Mouse (Mus musculus) intestine, embryonic 14.5 days (tissue): Measurements from ENCODE around the gene R3hdm4. TPM values are rescaled to one million over a fixed set of nuclear protein-coding genes. Genes with fewer than 3 reads are reported as not detected.
"Not testable (repeated sequence)": the region's sequence is repeated elsewhere in the genome, so short reads cannot be mapped to it uniquely, and the experiment has no call there.

Source experiments
- ATAC-seq: fragments of 200-750 bp; cut with Nextera tagmentation; replicated peaks from 2 replicates; pipeline ENCODE4 v1.8.0; 2017; ENCODE audit warnings: low read depth, moderate number of reproducible peaks, moderate TSS enrichment, moderate library complexity; ENCODE audit not compliant: low FRiP score, low TSS enrichment
- DNase-seq: peaks from one replicate; pipeline ENCODE4 v3.0.0-alpha.2; 2018; ENCODE audit warnings: low spot score
- H3K27ac ChIP-seq: fragments of 300-500 bp; sonication (generic); 2 replicates; pipeline ENCODE4 v1.5.1; 2014; ENCODE audit warnings: low read depth, mild to moderate bottlenecking, control low read depth
- H3K27me3 ChIP-seq: fragments of 300-500 bp; sonication (generic); replicated peaks from 2 replicates; pipeline ENCODE4 v1.6.1; 2014; ENCODE audit warnings: low read length, control low read depth; ENCODE audit not compliant: control insufficient read depth, insufficient read depth
- H3K36me3 ChIP-seq: fragments of 300-500 bp; sonication (generic); 2 replicates; pipeline ENCODE4 v1.6.1; 2014; ENCODE audit warnings: low read length, control low read depth; ENCODE audit not compliant: control insufficient read depth, insufficient read depth
- H3K4me1 ChIP-seq: fragments of 300-500 bp; sonication (generic); replicated peaks from 2 replicates; pipeline ENCODE4 v1.6.1; 2014; ENCODE audit warnings: low read length, control low read depth, mixed read lengths; ENCODE audit not compliant: control insufficient read depth, insufficient read depth
- H3K4me2 ChIP-seq: fragments of 300-500 bp; sonication (generic); 2 replicates; pipeline ENCODE4 v1.6.1; 2014; ENCODE audit warnings: low read length
- H3K4me3 ChIP-seq: fragments of 300-500 bp; sonication (generic); 2 replicates; pipeline ENCODE4 v1.5.1; 2014; ENCODE audit warnings: low read depth, low read length, control low read depth, mixed read lengths
- H3K9ac ChIP-seq: fragments of 300-500 bp; sonication (generic); 2 replicates; pipeline ENCODE4 v1.6.1; 2014; ENCODE audit warnings: mild to moderate bottlenecking, low read length
- H3K9me3 ChIP-seq: fragments of 300-500 bp; sonication (generic); 2 replicates; pipeline ENCODE4 v1.6.1; 2016; ENCODE audit warnings: low read length, control low read depth; ENCODE audit not compliant: control insufficient read depth
- WGBS: fragments of 180-500 bp; shearing (Covaris S2); extraction: QIAGEN DNeasy Blood & Tissue Kit; methylation state at CpG from one replicate; pipeline ENCODE4 v1.1.7; 2014; 5-methylcytosine and 5-hydroxymethylcytosine counted together
- polyA plus RNA-seq: library from polyadenylated mRNA; unstranded; fragments of >200 nt; fragmentation: Nextera tagmentation; extraction: Ambion mirVana; gene quantifications from 2 replicates; pipeline ENCODE4 v1.2.1, GENCODE M21; 2014

The R3hdm4 gene
- polyA plus RNA-seq, 1 experiment from 2014 or later, result 122 TPM

DNA sequence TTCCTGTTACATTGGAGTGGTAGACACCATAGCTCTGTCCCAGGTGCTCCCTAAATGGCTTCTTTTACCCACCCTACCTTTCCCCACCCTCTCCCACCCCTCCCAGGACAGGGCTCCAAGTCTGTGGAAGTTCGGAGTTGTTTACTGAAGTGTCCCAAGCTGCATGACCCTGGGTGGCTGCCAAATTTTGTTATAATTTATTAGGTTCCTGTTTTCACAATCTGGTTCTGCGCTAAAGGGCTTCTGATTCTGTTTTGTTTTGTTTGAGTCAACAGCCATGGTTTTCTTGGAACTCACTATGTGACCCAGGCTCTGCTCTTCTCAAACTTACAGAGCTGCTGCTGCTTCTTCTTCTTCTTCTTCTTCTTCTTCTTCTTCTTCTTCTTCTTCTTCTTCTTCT lies 31.6 kb downstream of the R3hdm4 start:
- WGBS, result 44% methylated on average over 2 of the region's 2 CpGs
- no peaks in the 10 kb centered on the region for H3K9me3 ChIP-seq
- no peak for ATAC-seq
- no peaks in the 10 kb centered on the region for H3K27me3 ChIP-seq
- no peaks in the 10 kb centered on the region for H3K36me3 ChIP-seq
- no peak overlapping the region for H3K4me2 ChIP-seq
- H3K4me3 ChIP-seq, result no peak overlapping the region
- H3K9ac ChIP-seq, result no peak overlapping the region
- no peak for DNase-seq
- H3K4me1 ChIP-seq, result no peaks in the 10 kb centered on the region
- H3K27ac ChIP-seq, result no peak overlapping the region

DNA sequence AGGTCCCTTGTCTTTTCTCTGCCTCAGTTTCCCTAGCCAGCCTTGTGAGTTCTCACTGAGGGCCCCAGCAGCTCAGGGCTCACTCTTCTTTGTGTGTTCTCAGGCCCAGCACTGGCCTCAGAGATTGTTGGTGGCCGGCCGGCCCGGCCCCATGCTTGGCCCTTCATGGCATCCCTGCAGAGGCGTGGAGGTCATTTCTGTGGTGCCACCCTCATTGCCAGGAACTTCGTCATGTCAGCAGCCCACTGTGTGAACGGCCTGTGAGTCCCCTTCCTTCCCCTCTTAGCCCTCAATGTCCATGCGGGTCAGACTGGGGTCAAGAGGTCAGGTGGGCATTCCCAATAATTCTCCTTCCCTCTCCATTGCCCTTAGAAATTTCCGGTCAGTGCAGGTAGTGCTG lies 34.4 kb downstream of the R3hdm4 start:
- no peak overlapping the region for H3K4me3 ChIP-seq
- H3K36me3 ChIP-seq, result no peaks in the 10 kb centered on the region
- WGBS, result 72% methylated on average over 8 of the region's 8 CpGs
- H3K9me3 ChIP-seq, result no peaks in the 10 kb centered on the region
- no peak for ATAC-seq
- no peak overlapping the region for H3K4me2 ChIP-seq
- DNase-seq, result no peak
- H3K27me3 ChIP-seq, result no peaks in the 10 kb centered on the region
- no peak overlapping the region for H3K9ac ChIP-seq
- H3K27ac ChIP-seq, result no peak overlapping the region
- H3K4me1 ChIP-seq, result peaks cover 11% of the 10 kb centered on the region; the same call in 1 of the 2 replicates

DNA sequence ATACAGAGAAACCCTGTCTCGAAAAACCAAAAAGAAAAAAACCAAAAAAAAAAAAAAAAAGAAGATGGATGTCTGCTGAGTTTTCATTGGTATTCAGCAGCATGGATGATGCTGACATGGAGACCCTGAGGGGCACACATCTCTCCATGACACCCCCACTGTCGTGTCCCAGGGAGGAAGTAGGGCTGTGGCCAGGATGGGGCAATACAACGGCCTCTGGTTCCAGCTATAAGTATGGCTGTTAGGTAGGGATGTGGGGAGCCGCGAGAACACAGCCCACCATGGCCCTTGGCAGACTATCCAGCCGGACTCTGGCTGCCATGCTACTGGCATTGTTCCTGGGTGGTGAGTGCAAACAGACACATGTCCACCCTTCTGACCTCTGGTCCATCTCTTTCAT lies 35.0 kb downstream of the R3hdm4 start, which contains the start of gene Elane:
Gene Elane, plus strand, starts transcription at position 194 of the 400 bp plus-strand sequence.
- H3K9me3 ChIP-seq, result no peaks in the 10 kb centered on the region
- H3K4me2 ChIP-seq, result no peak within 1 kb of the TSS
- H3K27me3 ChIP-seq, result no peaks in the 10 kb centered on the region
- ATAC-seq, result no peak
- no peak within 1 kb of the TSS for H3K9ac ChIP-seq
- H3K4me3 ChIP-seq, result no peak within 1 kb of the TSS
- no peak within 1 kb of the TSS for H3K27ac ChIP-seq
- peaks cover 11% of the 10 kb centered on the region; the same call in 1 of the 2 replicates for H3K4me1 ChIP-seq
- DNase-seq, result no peak
- no peaks in the 10 kb centered on the region for H3K36me3 ChIP-seq
- 69% methylated on average over 6 of the region's 6 CpGs for WGBS

DNA sequence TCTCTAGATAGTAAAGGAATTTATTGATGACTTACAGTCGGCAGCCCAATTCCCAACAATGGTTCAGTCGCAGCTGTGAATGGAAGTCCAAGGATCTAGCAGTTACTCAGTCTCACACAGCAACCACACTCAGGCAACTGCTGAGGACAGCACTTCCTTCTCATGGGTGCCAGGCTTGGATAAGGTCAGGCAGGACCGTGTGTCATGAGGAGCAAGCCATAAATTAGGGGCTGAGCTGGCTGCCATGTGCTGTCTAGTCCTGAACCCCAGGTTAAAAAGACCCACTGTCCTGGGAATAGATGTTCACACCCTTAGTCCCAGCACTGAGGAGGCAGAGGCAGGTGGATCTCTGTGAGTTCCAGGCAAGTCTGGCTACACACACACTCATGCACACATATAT lies 36.1 kb downstream of the R3hdm4 start:
- not testable (repeated sequence) for H3K36me3 ChIP-seq, H3K9ac ChIP-seq, H3K27ac ChIP-seq, H3K27me3 ChIP-seq, ATAC-seq, H3K4me3 ChIP-seq, DNase-seq, H3K9me3 ChIP-seq, H3K4me2 ChIP-seq
- peaks cover 13% of the 10 kb centered on the region; the same call in 1 of the 2 replicates for H3K4me1 ChIP-seq
- 52% methylated on average over 2 of the region's 3 CpGs for whole genome bisulfite sequencing

DNA sequence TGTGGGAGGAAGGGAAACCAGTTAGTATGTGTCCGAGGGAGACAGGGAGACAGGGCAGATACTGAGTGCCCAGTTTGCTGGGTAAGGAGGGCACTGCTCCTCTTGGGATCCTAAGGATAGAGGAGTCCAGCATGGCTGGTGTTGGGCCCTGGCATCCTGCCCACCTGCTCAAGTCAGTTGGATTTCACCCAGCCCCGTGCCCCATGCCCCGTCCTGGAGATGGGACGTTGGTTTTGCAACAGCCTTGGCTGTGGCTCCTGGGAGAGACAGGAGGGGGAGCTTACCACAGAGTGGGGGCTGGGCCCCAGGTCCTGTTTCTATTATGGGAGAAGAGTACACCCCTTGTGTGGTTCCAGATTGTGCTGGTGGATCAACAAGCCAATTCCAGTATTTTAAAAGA lies 36.6 kb downstream of the R3hdm4 start:
- DNase-seq (no peak), ATAC-seq (no peak)
- no peak overlapping the region for H3K27ac ChIP-seq
- no peaks in the 10 kb centered on the region for H3K9me3 ChIP-seq
- H3K27me3 ChIP-seq, result no peaks in the 10 kb centered on the region
- 67% methylated on average over 4 of the region's 4 CpGs for WGBS
- H3K36me3 ChIP-seq, result no peaks in the 10 kb centered on the region
- peaks cover 13% of the 10 kb centered on the region; the same call in 1 of the 2 replicates for H3K4me1 ChIP-seq
- H3K4me3 ChIP-seq, result no peak overlapping the region
- H3K9ac ChIP-seq, result no peak overlapping the region
- H3K4me2 ChIP-seq, result no peak overlapping the region

DNA sequence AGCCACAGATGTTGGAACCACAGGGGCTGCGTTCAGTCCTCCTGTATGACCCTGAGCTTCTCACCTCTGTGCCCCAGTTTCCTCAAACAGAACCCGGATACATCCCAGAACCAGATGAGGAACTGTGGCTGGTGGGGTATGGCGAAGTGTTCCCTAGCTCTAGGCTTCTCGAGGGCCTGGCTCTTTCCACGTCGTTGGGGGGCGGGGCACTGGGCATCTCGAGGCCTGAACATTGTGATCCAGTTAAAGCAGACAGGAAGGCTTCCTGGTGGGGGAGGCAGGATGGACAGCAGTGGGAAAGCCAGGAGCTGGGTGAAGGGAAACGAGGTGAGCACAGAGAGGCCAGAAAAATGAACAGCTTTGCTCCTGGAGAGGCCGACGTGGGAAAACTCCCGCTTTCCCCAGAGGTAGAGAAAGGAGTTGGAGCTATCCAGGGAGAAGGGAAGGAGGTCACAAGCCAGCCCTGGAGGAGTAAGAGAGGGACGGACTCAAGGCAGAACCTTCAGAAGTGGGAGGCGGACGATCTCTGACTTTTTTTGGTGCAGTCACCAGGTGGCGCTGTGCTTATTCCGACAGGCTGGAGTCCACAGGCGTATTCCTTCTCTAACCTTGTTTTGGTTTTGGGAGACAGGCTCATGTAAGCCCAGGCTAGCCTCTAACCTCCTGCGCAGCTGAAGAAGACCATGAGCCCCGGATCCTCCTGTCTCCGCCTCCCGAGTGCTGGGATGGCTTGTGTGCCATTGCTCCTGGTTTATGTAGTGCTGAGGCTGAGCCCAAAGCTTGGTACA lies 37.5 kb downstream of the R3hdm4 start:
- ATAC-seq (0 out of 2 replicates have a peak, but pooled peaks have one; percentile 7), DNase-seq (peak; percentile 87)
- no peaks in the 10 kb centered on the region for H3K27me3 ChIP-seq
- H3K4me3 ChIP-seq, result no peak overlapping the region
- no peaks in the 10 kb centered on the region for H3K36me3 ChIP-seq
- H3K27ac ChIP-seq, result no peak overlapping the region
- H3K9me3 ChIP-seq, result no peaks in the 10 kb centered on the region
- H3K4me1 ChIP-seq, result peaks cover 13% of the 10 kb centered on the region; the same call in 1 of the 2 replicates
- 20% methylated on average over 22 of the region's 22 CpGs for WGBS
- no peak overlapping the region for H3K4me2 ChIP-seq
- no peak overlapping the region for H3K9ac ChIP-seq

DNA sequence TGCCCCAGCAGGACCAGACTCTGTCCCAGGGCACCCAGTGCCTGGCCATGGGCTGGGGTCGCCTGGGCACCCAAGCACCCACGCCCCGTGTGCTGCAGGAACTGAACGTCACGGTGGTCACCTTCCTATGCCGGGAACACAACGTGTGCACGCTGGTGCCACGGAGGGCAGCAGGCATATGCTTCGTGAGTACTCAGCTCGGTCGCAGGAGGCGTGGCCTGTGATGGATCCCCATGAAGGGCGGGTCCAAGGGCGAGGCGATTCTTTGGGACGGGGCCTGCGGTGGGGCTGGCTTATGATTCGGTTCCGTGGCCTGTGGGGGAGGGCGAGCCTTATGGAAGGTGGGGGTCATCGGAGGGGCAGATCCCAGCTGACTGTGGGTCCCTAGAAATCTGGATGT lies 39.0 kb downstream of the R3hdm4 start:
- H3K27me3 ChIP-seq, result no peaks in the 10 kb centered on the region
- no peaks in the 10 kb centered on the region for H3K36me3 ChIP-seq
- no peak overlapping the region for H3K27ac ChIP-seq
- no peaks in the 10 kb centered on the region for H3K9me3 ChIP-seq
- ATAC-seq, result 0 out of 2 replicates have a peak, but pooled peaks have one; percentile 21
- no peak for DNase-seq
- H3K4me1 ChIP-seq, result peaks cover 13% of the 10 kb centered on the region; the same call in 1 of the 2 replicates
- peak overlapping the region; percentile 42 for H3K4me2 ChIP-seq
- peak overlapping the region; percentile 18; the same call in 1 of the 2 replicates for H3K4me3 ChIP-seq
- 7% methylated on average over 22 of the region's 22 CpGs for WGBS
- H3K9ac ChIP-seq, result peak overlapping the region; percentile 29; the same call in 1 of the 2 replicates

DNA sequence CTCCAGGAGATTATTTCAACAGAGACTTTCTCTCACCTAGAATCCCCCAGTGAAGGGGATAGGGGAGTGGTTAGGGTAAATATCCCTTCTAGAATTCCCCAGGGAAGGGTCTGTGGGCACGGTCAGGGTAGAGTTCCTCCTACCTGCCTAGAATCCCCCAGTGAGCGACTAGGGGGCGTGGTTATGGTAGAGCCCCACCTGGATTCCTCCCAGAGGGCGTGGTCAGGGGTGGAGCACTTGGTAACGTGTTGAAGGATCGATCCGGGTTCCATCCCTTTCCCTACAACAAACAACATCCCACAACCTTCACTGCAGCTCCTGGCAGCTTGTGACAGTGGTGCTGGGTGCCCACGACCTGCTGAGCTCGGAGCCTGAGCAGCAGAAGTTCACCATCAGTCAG lies 40.3 kb downstream of the R3hdm4 start:
- Histone ChIP-seq H3K4me1 (peaks cover 13% of the 10 kb centered on the region; the same call in 1 of the 2 replicates), H3K27ac (no peak overlapping the region)

More for the DNA sequence above, 40.3 kb downstream of the R3hdm4 start:
- H3K4me2 ChIP-seq, result no peak overlapping the region
- no peaks in the 10 kb centered on the region for H3K36me3 ChIP-seq
- no peak for DNase-seq
- no peak overlapping the region for H3K4me3 ChIP-seq
- no peak overlapping the region for H3K9ac ChIP-seq
- no peaks in the 10 kb centered on the region for H3K9me3 ChIP-seq
- no peak for ATAC-seq
- H3K27me3 ChIP-seq, result no peaks in the 10 kb centered on the region
- 21% methylated on average over 9 of the region's 9 CpGs for WGBS
